Mouse (Mus musculus): ENCODE results near the gene Otub2. TPM values are rescaled to one million over a fixed set of nuclear protein-coding genes. Genes with fewer than 3 reads are reported as not detected.

The Otub2 gene
- polyA plus RNA-seq, 1 experiment from 2014 or later = 10.0 TPM

- H3K9me3 ChIP-seq (replicated peaks) = no peaks in the 10 kb centered on the region
- H3K27me3 ChIP-seq (ENCODE audit: low read depth, poor library complexity, severe bottlenecking) = no peaks in the 10 kb centered on the region
- 55% methylated on average over 4 of the region's 4 CpGs for WGBS
- DNase-seq (ENCODE audit: low spot score) = no peak
- H3K36me3 ChIP-seq = no peaks in the 10 kb centered on the region
- no peak overlapping the region for H3K4me3 ChIP-seq
- no peak overlapping the region for H3K27ac ChIP-seq
- H3K4me1 ChIP-seq = no peaks in the 10 kb centered on the region
Measured at GRCm38 (mm10) chr12:103358951-103359801, 29.3 kb upstream of the Otub2 start.

- Histone ChIP-seq H3K9me3 (replicated peaks) (no peaks in the 10 kb centered on the region), H3K36me3 (no peaks in the 10 kb centered on the region), H3K27ac (no peak overlapping the region), H3K4me3 (no peak overlapping the region), H3K4me1 (no peaks in the 10 kb centered on the region), H3K27me3 (ENCODE audit: low read depth, poor library complexity, severe bottlenecking) (no peaks in the 10 kb centered on the region)
- no peak for DNase-seq (ENCODE audit: low spot score)
- 85% methylated on average over 8 of the region's 8 CpGs for WGBS
Measured at GRCm38 (mm10) chr12:103360812-103361211, 27.7 kb upstream of the Otub2 start.

- no peak overlapping the region for H3K27ac ChIP-seq
- no peaks in the 10 kb centered on the region for H3K36me3 ChIP-seq
- H3K27me3 ChIP-seq (ENCODE audit: low read depth, poor library complexity, severe bottlenecking) = no peaks in the 10 kb centered on the region
- H3K9me3 ChIP-seq (replicated peaks) = no peaks in the 10 kb centered on the region
- DNase-seq (ENCODE audit: low spot score) = no peak
- 89% methylated on average over 17 of the region's 17 CpGs for WGBS
- no peaks in the 10 kb centered on the region for H3K4me1 ChIP-seq
- no peak overlapping the region for H3K4me3 ChIP-seq
Measured at GRCm38 (mm10) chr12:103361539-103362307, 26.8 kb upstream of the Otub2 start.

- H3K27ac ChIP-seq = no peak overlapping the region
- WGBS = 76% methylated on average over 3 of the region's 3 CpGs
- H3K4me1 ChIP-seq = no peaks in the 10 kb centered on the region
- H3K27me3 ChIP-seq (ENCODE audit: low read depth, poor library complexity, severe bottlenecking) = no peaks in the 10 kb centered on the region
- no peaks in the 10 kb centered on the region for H3K9me3 ChIP-seq (replicated peaks)
- H3K36me3 ChIP-seq = no peaks in the 10 kb centered on the region
- H3K4me3 ChIP-seq = no peak overlapping the region
- no peak for DNase-seq (ENCODE audit: low spot score)
Measured at GRCm38 (mm10) chr12:103362336-103362735, 26.1 kb upstream of the Otub2 start.

GRCm38 (mm10) chr12:103367171-103367570 lies 21.3 kb upstream of the Otub2 start:
- H3K27ac ChIP-seq = no peak overlapping the region

GRCm38 (mm10) chr12:103367620-103368325 lies 20.7 kb upstream of the Otub2 start:
- 17% methylated on average over 18 of the region's 18 CpGs for WGBS
- no peaks in the 10 kb centered on the region for H3K36me3 ChIP-seq
- H3K27me3 ChIP-seq (ENCODE audit: low read depth, poor library complexity, severe bottlenecking) = peaks cover 10% of the 10 kb centered on the region; the same call in 1 of the 2 replicates
- peaks cover 8% of the 10 kb centered on the region for H3K4me1 ChIP-seq
- peak overlapping the region; percentile 7; the same call in 1 of the 2 replicates for H3K27ac ChIP-seq
- DNase-seq (ENCODE audit: low spot score) = peak; percentile 90
- H3K4me3 ChIP-seq = no peak overlapping the region
- H3K9me3 ChIP-seq (replicated peaks) = no peaks in the 10 kb centered on the region

More at GRCm38 (mm10) chr12:103367171-103367570, 21.3 kb upstream of the Otub2 start:
- Histone ChIP-seq H3K27me3 (ENCODE audit: low read depth, poor library complexity, severe bottlenecking) (peaks cover 10% of the 10 kb centered on the region; the same call in 1 of the 2 replicates), H3K9me3 (replicated peaks) (no peaks in the 10 kb centered on the region), H3K4me1 (peaks cover 8% of the 10 kb centered on the region), H3K4me3 (no peak overlapping the region), H3K36me3 (no peaks in the 10 kb centered on the region)
- no peak for DNase-seq (ENCODE audit: low spot score)
- 90% methylated on average over 2 of the region's 2 CpGs for WGBS

- H3K9me3 ChIP-seq (replicated peaks) = no peaks in the 10 kb centered on the region
- DNase-seq (ENCODE audit: low spot score) = no peak
- peaks cover 10% of the 10 kb centered on the region; the same call in 1 of the 2 replicates for H3K27me3 ChIP-seq (ENCODE audit: low read depth, poor library complexity, severe bottlenecking)
- WGBS = 77% methylated on average over 7 of the region's 7 CpGs
- no peaks in the 10 kb centered on the region for H3K36me3 ChIP-seq
- H3K4me1 ChIP-seq = peaks cover 8% of the 10 kb centered on the region
- H3K27ac ChIP-seq = 0 out of 2 replicates have a peak overlapping the region, but pooled peaks have one; percentile 7
- no peak overlapping the region for H3K4me3 ChIP-seq
Measured at GRCm38 (mm10) chr12:103368326-103368669, 20.2 kb upstream of the Otub2 start.

GRCm38 (mm10) chr12:103368777-103369176 lies 19.7 kb upstream of the Otub2 start:
- no peaks in the 10 kb centered on the region for H3K36me3 ChIP-seq
- WGBS = 56% methylated on average over 2 of the region's 2 CpGs
- DNase-seq (ENCODE audit: low spot score) = no peak

GRCm38 (mm10) chr12:103370861-103371260 lies 17.6 kb upstream of the Otub2 start:
- Histone ChIP-seq H3K4me1 (peaks cover 8% of the 10 kb centered on the region), H3K27me3 (ENCODE audit: low read depth, poor library complexity, severe bottlenecking) (peaks cover 10% of the 10 kb centered on the region; the same call in 1 of the 2 replicates), H3K27ac (no peak overlapping the region), H3K36me3 (no peaks in the 10 kb centered on the region), H3K9me3 (replicated peaks) (no peaks in the 10 kb centered on the region), H3K4me3 (no peak overlapping the region)
- 84% methylated on average over 4 of the region's 4 CpGs for WGBS
- no peak for DNase-seq (ENCODE audit: low spot score)

More at GRCm38 (mm10) chr12:103368777-103369176, 19.7 kb upstream of the Otub2 start:
- peaks cover 10% of the 10 kb centered on the region; the same call in 1 of the 2 replicates for H3K27me3 ChIP-seq (ENCODE audit: low read depth, poor library complexity, severe bottlenecking)
- H3K27ac ChIP-seq = no peak overlapping the region
- no peaks in the 10 kb centered on the region for H3K9me3 ChIP-seq (replicated peaks)
- H3K4me3 ChIP-seq = no peak overlapping the region
- peaks cover 8% of the 10 kb centered on the region for H3K4me1 ChIP-seq

- H3K36me3 ChIP-seq = no peaks in the 10 kb centered on the region
- peak; percentile 66 for DNase-seq (ENCODE audit: low spot score)
- H3K27ac ChIP-seq = no peak overlapping the region
- no peaks in the 10 kb centered on the region for H3K9me3 ChIP-seq (replicated peaks)
- H3K4me3 ChIP-seq = no peak overlapping the region
- H3K4me1 ChIP-seq = peaks cover 8% of the 10 kb centered on the region
- WGBS = 34% methylated on average over 6 of the region's 6 CpGs
- H3K27me3 ChIP-seq (ENCODE audit: low read depth, poor library complexity, severe bottlenecking) = peaks cover 10% of the 10 kb centered on the region; the same call in 1 of the 2 replicates
Measured at GRCm38 (mm10) chr12:103371711-103372110, 16.8 kb upstream of the Otub2 start.

- DNase-seq (ENCODE audit: low spot score) = no peak
- WGBS = 81% methylated on average over 8 of the region's 8 CpGs
- Histone ChIP-seq H3K4me1 (no peaks in the 10 kb centered on the region), H3K27ac (no peak overlapping the region), H3K9me3 (replicated peaks) (no peaks in the 10 kb centered on the region), H3K36me3 (no peaks in the 10 kb centered on the region), H3K27me3 (ENCODE audit: low read depth, poor library complexity, severe bottlenecking) (0 out of 2 replicates have a peak, but pooled peaks cover 3% of the 10 kb centered on the region), H3K4me3 (no peak overlapping the region)
Measured at GRCm38 (mm10) chr12:103373530-103374236, 14.8 kb upstream of the Otub2 start.

GRCm38 (mm10) chr12:103376124-103376523 lies 12.4 kb upstream of the Otub2 start:
- Histone ChIP-seq H3K36me3 (no peaks in the 10 kb centered on the region), H3K27ac (no peak overlapping the region), H3K4me3 (no peak overlapping the region), H3K4me1 (no peaks in the 10 kb centered on the region), H3K9me3 (replicated peaks) (no peaks in the 10 kb centered on the region), H3K27me3 (ENCODE audit: low read depth, poor library complexity, severe bottlenecking) (no peaks in the 10 kb centered on the region)
- no peak for DNase-seq (ENCODE audit: low spot score)
- 71% methylated on average over 5 of the region's 5 CpGs for WGBS
